Mouse (Mus musculus) liver, adult 2 months (tissue): ENCODE measurements around the gene Gm10447. TPM values are rescaled to one million over a fixed set of nuclear protein-coding genes. Genes with fewer than 3 reads are reported as not detected.

ENCODE experiments used
- DNase-seq: peaks from one replicate; pipeline ENCODE4 v3.0.0-alpha.2; 2011; ENCODE audit warnings: low read depth, low spot score; ENCODE audit errors: extremely low read depth
- H3K27ac ChIP-seq: fragments of 200-500 bp; replicated peaks from 2 replicates; pipeline ENCODE4 v1.5.1; 2012; ENCODE audit warnings: low read depth, mild to moderate bottlenecking, control low read depth, inconsistent platforms, low read length; ENCODE audit not compliant: insufficient read depth
- H3K27me3 ChIP-seq: fragments of 200-500 bp; 2 replicates; pipeline ENCODE4 v1.6.1; 2012; ENCODE audit warnings: mild to moderate bottlenecking, moderate library complexity, low read length, inconsistent platforms; ENCODE audit not compliant: control insufficient read depth, insufficient read depth
- H3K36me3 ChIP-seq: fragments of 200-500 bp; 2 replicates; pipeline ENCODE4 v1.6.1; 2012; ENCODE audit warnings: low read length, inconsistent platforms; ENCODE audit not compliant: control insufficient read depth, insufficient read depth
- H3K4me1 ChIP-seq: fragments of 200-500 bp; 2 replicates; pipeline ENCODE4 v1.6.1; 2011; ENCODE audit warnings: low read length; ENCODE audit not compliant: control insufficient read depth, insufficient read depth
- H3K4me3 ChIP-seq: fragments of 200-500 bp; 2 replicates; pipeline ENCODE4 v1.5.1; 2011; ENCODE audit warnings: low read depth, mild to moderate bottlenecking, control low read depth, low read length, moderate library complexity; ENCODE audit not compliant: insufficient read depth
- H3K79me2 ChIP-seq: fragments of 200-500 bp; 2 replicates; pipeline ENCODE4 v1.6.1; 2012; ENCODE audit warnings: inconsistent platforms, mild to moderate bottlenecking, low read length, moderate library complexity; ENCODE audit not compliant: control insufficient read depth, insufficient read depth
- H3K9ac ChIP-seq: fragments of 200-500 bp; 2 replicates; pipeline ENCODE4 v1.6.1; 2012; ENCODE audit warnings: low read depth, mild to moderate bottlenecking, control low read depth, inconsistent platforms, low read length
- CTCF ChIP-seq: fragments of 200-500 bp; IDR thresholded peaks from 2 replicates; pipeline ENCODE4 v1.5.1; 2011; ENCODE audit warnings: low read depth, low read length, control low read depth
- POLR2A ChIP-seq: fragments of 200-500 bp; IDR thresholded peaks from 2 replicates; pipeline ENCODE4 v1.6.1; 2011; ENCODE audit warnings: low read length, control low read depth; ENCODE audit not compliant: insufficient read depth; ENCODE audit errors: extremely low read depth
- WGBS: fragments of 180-500 bp; shearing (Covaris S2); methylation state at CpG from one replicate; pipeline ENCODE4 v1.1.7; 2018; 5-methylcytosine and 5-hydroxymethylcytosine counted together
- polyA plus RNA-seq: library from polyadenylated mRNA; depleted of rRNA; stranded (reverse); fragments of >200 nt; gene quantifications from 2 replicates; pipeline ENCODE4 v1.2.3, GENCODE M21; 2012
- total RNA-seq: library from RNA; depleted of rRNA; stranded (reverse); fragments of >200 nt; gene quantifications from 2 replicates; pipeline ENCODE4 v1.2.3, GENCODE M21; 2014

Gene Gm10447
- total and polyA plus RNA-seq, 2 experiments: 0.46 to 2.5 TPM

- DNase-seq: peak; percentile 87
- H3K4me3 ChIP-seq: no peak overlapping the region
- H3K79me2 ChIP-seq: peaks cover 22% of the 10 kb centered on the region; the same call in 1 of the 2 replicates
- peak overlapping the region; percentile 16; the same call in 1 of the 2 replicates for H3K27ac ChIP-seq
- WGBS: 50% methylated on average over 55 of the region's 55 CpGs
- H3K4me1 ChIP-seq: peaks cover 36% of the 10 kb centered on the region
- H3K27me3 ChIP-seq: no peaks in the 10 kb centered on the region
- H3K36me3 ChIP-seq: peaks cover 20% of the 10 kb centered on the region
- H3K9ac ChIP-seq: no peak overlapping the region
- TF ChIP-seq POLR2A: no peak
Observed at GRCm38 (mm10) chr11:53463551-53464424, 6.9 kb upstream of the Gm10447 start.

- no peak for TF ChIP-seq CTCF
- no peak for TF ChIP-seq POLR2A
- Histone ChIP-seq H3K27ac (peak overlapping the region; percentile 83), H3K27me3 (no peaks in the 10 kb centered on the region), H3K4me3 (no peak overlapping the region), H3K79me2 (peaks cover 34% of the 10 kb centered on the region), H3K4me1 (peaks cover 41% of the 10 kb centered on the region), H3K36me3 (peaks cover 16% of the 10 kb centered on the region), H3K9ac (no peak overlapping the region)
- peak; percentile 98 for DNase-seq
- 19% methylated on average over 5 of the region's 5 CpGs for WGBS
Observed at GRCm38 (mm10) chr11:53461727-53462126, 4.8 kb upstream of the Gm10447 start.

- 29% methylated on average over 3 of the region's 3 CpGs for WGBS
- H3K27me3 ChIP-seq: no peaks in the 10 kb centered on the region
- peaks cover 43% of the 10 kb centered on the region for H3K4me1 ChIP-seq
- H3K79me2 ChIP-seq: peaks cover 34% of the 10 kb centered on the region
- H3K9ac ChIP-seq: no peak overlapping the region
- peak overlapping the region; percentile 62 for H3K27ac ChIP-seq
- H3K4me3 ChIP-seq: no peak overlapping the region
- no peak for DNase-seq
- H3K36me3 ChIP-seq: peaks cover 10% of the 10 kb centered on the region
- TF ChIP-seq CTCF (no peak), POLR2A (no peak)
Observed at GRCm38 (mm10) chr11:53460192-53460591, 3.3 kb upstream of the Gm10447 start.

- Histone ChIP-seq H3K36me3 (peaks cover 2% of the 10 kb centered on the region; the same call in 1 of the 2 replicates), H3K27ac (peak overlapping the region; percentile 20; the same call in 1 of the 2 replicates), H3K4me3 (no peak overlapping the region), H3K27me3 (no peaks in the 10 kb centered on the region), H3K4me1 (peaks cover 42% of the 10 kb centered on the region), H3K79me2 (peaks cover 34% of the 10 kb centered on the region), H3K9ac (no peak overlapping the region)
- TF ChIP-seq CTCF: no peak
- no peak for TF ChIP-seq POLR2A
- peak; percentile 64 for DNase-seq
- 45% methylated on average over 3 of the region's 3 CpGs for WGBS
Observed at GRCm38 (mm10) chr11:53458996-53459395, 2.1 kb upstream of the Gm10447 start.

GRCm38 (mm10) chr11:53457372-53457954, 553 bp upstream of the Gm10447 start:
- Histone ChIP-seq H3K27ac (peak overlapping the region; percentile 99), H3K36me3 (no peaks in the 10 kb centered on the region), H3K9ac (peak overlapping the region; percentile 99), H3K4me1 (peaks cover 38% of the 10 kb centered on the region), H3K4me3 (peak overlapping the region; percentile 98), H3K79me2 (peaks cover 23% of the 10 kb centered on the region), H3K27me3 (no peaks in the 10 kb centered on the region)
- 5% methylated on average over 29 of the region's 29 CpGs for WGBS
- DNase-seq: peak; percentile 81
- TF ChIP-seq CTCF: peak; percentile 62
- TF ChIP-seq POLR2A: no peak
